Comparison of ENCODE assay signal across 10 mouse cellular contexts in genomic region chr5:74304767-74305166, GRCm38 (mm10).
DNase-seq lines count a peak whose midpoint lies in the region; ATAC-seq and TF ChIP-seq lines count a peak whose summit lies in the region.
"Had no signal": no experiment of that assay in that cellular context is flagged by ENCODE, and none has a peak within 500 bp of the region (broad histone marks: within the 10 kb centered on the region; RNA-seq: fewer than 3 reads in every experiment).

No protein-coding gene starts in this region.

- no peak overlapping the region for H3K4me3 ChIP-seq in kidney, postnatal 0 days (replicated peaks; ENCODE audit: low read depth, low read length)
- no peak overlapping the region for H3K4me3 ChIP-seq in gastrocnemius, adult 2 months
- H3K4me3 ChIP-seq in limb, embryonic 11.5 days (ENCODE audit: low read depth, low read length), result no peak overlapping the region
- H3K4me3 ChIP-seq in stomach, embryonic 14.5 days (ENCODE audit: low read depth, low read length), result no peak overlapping the region
- no peak overlapping the region for H3K4me3 ChIP-seq in hindbrain, postnatal 0 days (ENCODE audit: low read length)
- H3K4me3 ChIP-seq in forebrain, embryonic 11.5 days (ENCODE audit: low read depth, low read length), result no peak overlapping the region
- H3K4me3 ChIP-seq in midbrain, embryonic 14.5 days (replicated peaks; ENCODE audit: low read depth, low read length), result no peak overlapping the region
- H3K4me3 ChIP-seq: hindbrain, embryonic 10.5 days had no signal

- H3K4me1 ChIP-seq in kidney, postnatal 0 days (replicated peaks; ENCODE audit: insufficient read depth, low read length), result no peaks in the 10 kb centered on the region; the same call in 1 of the 2 replicates
- peaks cover 28% of the 10 kb centered on the region for H3K4me1 ChIP-seq in limb, embryonic 11.5 days (ENCODE audit: control insufficient read depth, insufficient read depth, low read length)
- peaks cover 9% of the 10 kb centered on the region; the same call in 1 of the 2 replicates for H3K4me1 ChIP-seq in stomach, embryonic 14.5 days (ENCODE audit: control insufficient read depth, insufficient read depth, low read length)
- 0 out of 2 replicates have a peak, but pooled peaks cover 4% of the 10 kb centered on the region for H3K4me1 ChIP-seq in hindbrain, postnatal 0 days (ENCODE audit: insufficient read depth, low read length)
- H3K4me1 ChIP-seq in forebrain, embryonic 11.5 days (replicated peaks; ENCODE audit: control insufficient read depth, insufficient read depth, low read length), result no peaks in the 10 kb centered on the region
- no peaks in the 10 kb centered on the region for H3K4me1 ChIP-seq in midbrain, embryonic 14.5 days (ENCODE audit: control insufficient read depth, insufficient read depth, low read length)

- no peak overlapping the region for H3K27ac ChIP-seq in kidney, postnatal 0 days
- H3K27ac ChIP-seq in gastrocnemius, adult 2 months, result 0 out of 2 replicates have a peak overlapping the region, but pooled peaks have one; percentile 4
- peak overlapping the region; percentile 82 for H3K27ac ChIP-seq in limb, embryonic 11.5 days (replicated peaks; ENCODE audit: low read depth, low read length)
- peak overlapping the region; percentile 64; the same call in 1 of the 2 replicates for H3K27ac ChIP-seq in stomach, embryonic 14.5 days (ENCODE audit: low read length)
- H3K27ac ChIP-seq in hindbrain, postnatal 0 days, result no peak overlapping the region
- H3K27ac ChIP-seq in forebrain, embryonic 11.5 days (ENCODE audit: low read depth, low read length), result no peak overlapping the region
- H3K27ac ChIP-seq in midbrain, embryonic 14.5 days (replicated peaks; ENCODE audit: low read depth, low read length), result no peak overlapping the region
- H3K27ac ChIP-seq: hindbrain, embryonic 10.5 days had no signal

- no peak overlapping the region for H3K9ac ChIP-seq in kidney, postnatal 0 days (ENCODE audit: low read depth, low read length)
- no peak overlapping the region for H3K9ac ChIP-seq in limb, embryonic 11.5 days (ENCODE audit: low read length)
- H3K9ac ChIP-seq in stomach, embryonic 14.5 days (replicated peaks; ENCODE audit: low read depth, low read length), result no peak overlapping the region
- no peak overlapping the region for H3K9ac ChIP-seq in hindbrain, postnatal 0 days (replicated peaks; ENCODE audit: low read length)
- no peak overlapping the region for H3K9ac ChIP-seq in forebrain, embryonic 11.5 days (ENCODE audit: low read length)
- no peak overlapping the region for H3K9ac ChIP-seq in midbrain, embryonic 14.5 days (replicated peaks; ENCODE audit: low read length)

- H3K9me3 ChIP-seq in kidney, postnatal 0 days (replicated peaks; ENCODE audit: low read length), result no peaks in the 10 kb centered on the region
- H3K9me3 ChIP-seq in limb, embryonic 11.5 days (ENCODE audit: control insufficient read depth, low read length), result no peaks in the 10 kb centered on the region
- no peaks in the 10 kb centered on the region for H3K9me3 ChIP-seq in stomach, embryonic 14.5 days (ENCODE audit: control insufficient read depth, low read depth, low read length)
- H3K9me3 ChIP-seq in hindbrain, postnatal 0 days (ENCODE audit: low read length), result no peaks in the 10 kb centered on the region
- H3K9me3 ChIP-seq in forebrain, embryonic 11.5 days (ENCODE audit: control insufficient read depth, low read length), result no peaks in the 10 kb centered on the region
- no peaks in the 10 kb centered on the region for H3K9me3 ChIP-seq in midbrain, embryonic 14.5 days (ENCODE audit: control insufficient read depth, low read length)
- H3K9me3 ChIP-seq: hindbrain, embryonic 10.5 days had no signal

- H3K36me3 ChIP-seq in kidney, postnatal 0 days (ENCODE audit: insufficient read depth, low read length), result no peaks in the 10 kb centered on the region
- H3K36me3 ChIP-seq in limb, embryonic 11.5 days (ENCODE audit: control insufficient read depth, insufficient read depth, low read length), result no peaks in the 10 kb centered on the region
- H3K36me3 ChIP-seq in stomach, embryonic 14.5 days (ENCODE audit: control insufficient read depth, insufficient read depth, low read length), result no peaks in the 10 kb centered on the region
- H3K36me3 ChIP-seq in hindbrain, postnatal 0 days (ENCODE audit: insufficient read depth, low read length), result no peaks in the 10 kb centered on the region
- no peaks in the 10 kb centered on the region for H3K36me3 ChIP-seq in forebrain, embryonic 11.5 days (ENCODE audit: control insufficient read depth, insufficient read depth, low read length)
- no peaks in the 10 kb centered on the region for H3K36me3 ChIP-seq in midbrain, embryonic 14.5 days (ENCODE audit: control insufficient read depth, insufficient read depth, low read length)
- H3K36me3 ChIP-seq: hindbrain, embryonic 10.5 days had no signal

- peak; percentile 36 for DNase-seq in kidney, postnatal 0 days (ENCODE audit: low spot score)
- no peak for DNase-seq in kidney, adult 11 months
- DNase-seq in gastrocnemius, adult 2 months, result peak; percentile 73
- no peak for DNase-seq in limb, embryonic 11.5 days (ENCODE audit: low spot score)
- no peak for DNase-seq in hindbrain, postnatal 0 days (ENCODE audit: low spot score)
- DNase-seq in forebrain, embryonic 11.5 days (ENCODE audit: low spot score), result no peak
- no peak for DNase-seq in midbrain, embryonic 14.5 days
- DNase-seq: liver had no signal

- no peak overlapping the region for H3K4me2 ChIP-seq in kidney, postnatal 0 days (ENCODE audit: low read length)
- no peak overlapping the region for H3K4me2 ChIP-seq in limb, embryonic 11.5 days (ENCODE audit: low read depth, severe bottlenecking)
- H3K4me2 ChIP-seq in stomach, embryonic 14.5 days (replicated peaks; ENCODE audit: low read depth, low read length), result no peak overlapping the region
- no peak overlapping the region for H3K4me2 ChIP-seq in hindbrain, postnatal 0 days (ENCODE audit: low read depth, low read length)
- no peak overlapping the region for H3K4me2 ChIP-seq in forebrain, embryonic 11.5 days (ENCODE audit: low read depth, low read length, severe bottlenecking)
- H3K4me2 ChIP-seq in midbrain, embryonic 14.5 days (ENCODE audit: low read length), result no peak overlapping the region

- 57% methylated on average over 4 of the region's 4 CpGs for WGBS in kidney, postnatal 0 days
- WGBS in limb, embryonic 11.5 days, result 73% methylated on average over 4 of the region's 4 CpGs
- 31% methylated on average over 4 of the region's 4 CpGs for WGBS in stomach, embryonic 14.5 days
- 55% methylated on average over 4 of the region's 4 CpGs for WGBS in hindbrain, postnatal 0 days
- WGBS in forebrain, embryonic 11.5 days, result 80% methylated on average over 4 of the region's 4 CpGs
- 78% methylated on average over 4 of the region's 4 CpGs for WGBS in midbrain, embryonic 14.5 days

- no peak for TF ChIP-seq CTCF in kidney, postnatal 0 days (IDR thresholded peaks at IDR 0.05; ENCODE audit: low read depth)
- no peak for TF ChIP-seq CTCF in gastrocnemius, adult 2 months (IDR thresholded peaks at IDR 0.05)
- TF ChIP-seq CTCF in hindbrain, postnatal 0 days (IDR thresholded peaks at IDR 0.05; ENCODE audit: low read depth), result no peak

- no peak for ATAC-seq in kidney, postnatal 0 days (replicated peaks; ENCODE audit: low FRiP score, low read depth)
- ATAC-seq in limb, embryonic 11.5 days (ENCODE audit: insufficient number of reproducible peaks, low FRiP score, low TSS enrichment, low read depth), result no peak
- no peak for ATAC-seq in stomach, embryonic 14.5 days (ENCODE audit: insufficient number of reproducible peaks, insufficient read depth, low FRiP score, low read depth)
- ATAC-seq in hindbrain, postnatal 0 days, result no peak
- ATAC-seq in forebrain, embryonic 11.5 days (replicated peaks; ENCODE audit: low FRiP score), result no peak
- no peak for ATAC-seq in midbrain, embryonic 14.5 days (ENCODE audit: low FRiP score, low TSS enrichment)

- no peaks in the 10 kb centered on the region for H3K27me3 ChIP-seq in kidney, postnatal 0 days (ENCODE audit: insufficient read depth, low read length)
- H3K27me3 ChIP-seq in limb, embryonic 11.5 days (ENCODE audit: control insufficient read depth, insufficient read depth, low read length), result no peaks in the 10 kb centered on the region
- H3K27me3 ChIP-seq in stomach, embryonic 14.5 days (ENCODE audit: control insufficient read depth, insufficient read depth, low read length), result no peaks in the 10 kb centered on the region
- no peaks in the 10 kb centered on the region for H3K27me3 ChIP-seq in hindbrain, postnatal 0 days (ENCODE audit: insufficient read depth, low read length)
- H3K27me3 ChIP-seq in forebrain, embryonic 11.5 days (ENCODE audit: control insufficient read depth, insufficient read depth, low read length), result no peaks in the 10 kb centered on the region
- H3K27me3 ChIP-seq in midbrain, embryonic 14.5 days (ENCODE audit: control insufficient read depth, insufficient read depth, low read length), result no peaks in the 10 kb centered on the region

- intact Hi-C loops in gastrocnemius, adult 2 months (cut with DNase I), result no loop called here

Comparison
In these comparisons a context has a peak if more than half of its experiments do, and no peak if none do; other contexts are left out.
1. DNase-seq: peak in kidney, postnatal 0 days (single experiment) and gastrocnemius, adult 2 months (single experiment); none in kidney, adult 11 months (single experiment), limb, embryonic 11.5 days (single experiment), hindbrain, postnatal 0 days (single experiment), forebrain, embryonic 11.5 days (single experiment) and midbrain, embryonic 14.5 days (single experiment).
2. H3K27ac ChIP-seq: peak in gastrocnemius, adult 2 months (single experiment), limb, embryonic 11.5 days (single experiment) and stomach, embryonic 14.5 days (single experiment); none in kidney, postnatal 0 days (single experiment), hindbrain, postnatal 0 days (single experiment), forebrain, embryonic 11.5 days (single experiment) and midbrain, embryonic 14.5 days (single experiment).